Mouse (Mus musculus): ENCODE measurements around the gene Phf3.

- no peak for TF ChIP-seq HCFC1 (IDR thresholded peaks at IDR 0.05; ENCODE audit: borderline replicate concordance, insufficient read depth, low read length)
- TF ChIP-seq MAFK (IDR thresholded peaks at IDR 0.05; ENCODE audit: insufficient read depth, low read depth, low read length): no peak
Measured at GRCm38 (mm10) chr1:30921252-30921651, 47.5 kb upstream of the Phf3 start.
